Mouse (Mus musculus) CH12.LX (cell line): ENCODE measurements at regions not wholly inside any gene's neighbourhood (a gene's known extent, or its start where the extent isn't known, plus 50 kb on each side); places are given as distances from the start of the nearest gene placed in this dataset.

Experiments
- DNase-seq: peaks from one replicate; pipeline ENCODE4 v3.0.0-alpha.2; 2013; ENCODE audit errors: extremely low read depth
- H3K27ac ChIP-seq: 2 replicates; pipeline ENCODE4 v1.5.1; 2012; ENCODE audit warnings: low read depth, mild to moderate bottlenecking, control low read depth, moderate library complexity; ENCODE audit not compliant: insufficient read depth
- H3K27me3 ChIP-seq: replicated peaks from 2 replicates; pipeline ENCODE3; 2012; ENCODE audit warnings: inconsistent platforms
- H3K36me3 ChIP-seq, 2 experiments: replicated peaks in 1 of 2; 2 replicates each; pipeline versions ENCODE3 to v1.6.1; 2012; ENCODE audit warnings: inconsistent platforms in 1 of 2, low read length in 1 of 2, mild to moderate bottlenecking in 1 of 2, mixed read lengths in 1 of 2, moderate library complexity in 1 of 2; ENCODE audit not compliant: control insufficient read depth in 1 of 2, insufficient read depth in 1 of 2
- H3K4me1 ChIP-seq, 2 experiments: 2 replicates each; pipeline ENCODE4 v1.6.1; 2012; ENCODE audit warnings: inconsistent platforms in 1 of 2, moderate library complexity in 1 of 2; ENCODE audit not compliant: insufficient read depth in 2 of 2, control insufficient read depth in 1 of 2
- H3K4me2 ChIP-seq: 2 replicates; pipeline ENCODE4 v1.6.1; 2012; ENCODE audit warnings: low read depth, mild to moderate bottlenecking, control low read depth; ENCODE audit not compliant: poor library complexity, insufficient read depth, severe bottlenecking
- H3K4me3 ChIP-seq, 3 experiments: fragments of 150-350 bp in 1 of 3; sonication (generic) in 1 of 3; replicated peaks in 1 of 3; 2 replicates each; pipeline versions ENCODE3 to v1.5.1; 2011 to 2012; ENCODE audit warnings: low read depth in 2 of 3, low read length in 2 of 3, mild to moderate bottlenecking in 2 of 3, moderate library complexity in 2 of 3, control low read depth in 1 of 3, improper control_type of control experiment in 1 of 3, inconsistent platforms in 1 of 3, mixed read lengths in 1 of 3; ENCODE audit not compliant: poor library complexity in 1 of 3
- H3K79me2 ChIP-seq: replicated peaks from 2 replicates; pipeline ENCODE4 v1.6.1; 2012; ENCODE audit warnings: mild to moderate bottlenecking, moderate library complexity; ENCODE audit not compliant: control insufficient read depth, poor library complexity, insufficient read depth, severe bottlenecking; ENCODE audit errors: extremely low read depth
- H3K9ac ChIP-seq: 2 replicates; pipeline ENCODE4 v1.6.1; 2012; ENCODE audit warnings: low read depth, mild to moderate bottlenecking, control low read depth, moderate library complexity; ENCODE audit not compliant: insufficient read depth
- H3K9me3 ChIP-seq: replicated peaks from 2 replicates; pipeline ENCODE3; 2012; ENCODE audit warnings: low read length, inconsistent platforms, mixed read lengths
- BHLHE40 ChIP-seq: IDR thresholded peaks from 2 replicates; pipeline ENCODE4 v1.6.1; 2011; ENCODE audit warnings: mild to moderate bottlenecking, low read depth, low read length, improper control_type of control experiment
- CHD1 ChIP-seq: IDR thresholded peaks from 2 replicates; pipeline ENCODE4 v1.6.1; 2012; ENCODE audit warnings: low read depth, low read length, improper control_type of control experiment, inconsistent platforms
- CHD2 ChIP-seq: IDR thresholded peaks from 2 replicates; pipeline ENCODE4 v1.6.1; 2011; ENCODE audit warnings: low read length, improper control_type of control experiment
- CTCF ChIP-seq, 2 experiments: IDR thresholded peaks in 1 of 2; conservative IDR thresholded peaks in 1 of 2; 2 replicates each; pipeline ENCODE4 v1.5.1; 2011 to 2012; ENCODE audit warnings: low read depth in 2 of 2, low read length in 2 of 2, improper control_type of control experiment in 1 of 2, inconsistent platforms in 1 of 2, mild to moderate bottlenecking in 1 of 2, moderate library complexity in 1 of 2
- E2F4 ChIP-seq: IDR thresholded peaks from 2 replicates; pipeline ENCODE4 v1.6.1; 2011; ENCODE audit warnings: low read depth, low read length, improper control_type of control experiment; ENCODE audit not compliant: insufficient replicate concordance
- EP300 ChIP-seq: IDR thresholded peaks from 2 replicates; pipeline ENCODE4 v1.6.1; 2011; ENCODE audit warnings: low read length, improper control_type of control experiment
- IRF4 ChIP-seq: IDR thresholded peaks from 2 replicates; pipeline ENCODE4 v1.6.1; 2014; ENCODE audit warnings: low read depth, mild to moderate bottlenecking, inconsistent platforms, low read length, improper control_type of control experiment
- JUND ChIP-seq: conservative IDR thresholded peaks from 2 replicates; pipeline ENCODE4 v1.6.1; 2011; ENCODE audit warnings: low read depth, low read length, improper control_type of control experiment
- MAX ChIP-seq: IDR thresholded peaks from 2 replicates; pipeline ENCODE4 v1.6.1; 2011; ENCODE audit warnings: low read length, improper control_type of control experiment
- MAZ ChIP-seq: IDR thresholded peaks from 2 replicates; pipeline ENCODE4 v1.6.1; 2012; ENCODE audit warnings: low read depth, mild to moderate bottlenecking, inconsistent platforms, low read length, improper control_type of control experiment, moderate library complexity
- MXI1 ChIP-seq: IDR thresholded peaks from 2 replicates; pipeline ENCODE4 v1.6.1; 2011; ENCODE audit warnings: mild to moderate bottlenecking, low read depth, low read length, improper control_type of control experiment
- MYC ChIP-seq: IDR thresholded peaks from 2 replicates; pipeline ENCODE4 v1.6.1; 2011; ENCODE audit warnings: low read depth, mild to moderate bottlenecking, improper control_type of control experiment, low read length
- NRF1 ChIP-seq: IDR thresholded peaks from 2 replicates; pipeline ENCODE4 v1.6.1; 2014; ENCODE audit warnings: low read depth, mild to moderate bottlenecking, inconsistent platforms, low read length, improper control_type of control experiment, moderate library complexity
- POLR2A ChIP-seq: IDR thresholded peaks from 2 replicates; pipeline ENCODE4 v1.6.1; 2011; ENCODE audit warnings: low read depth, mild to moderate bottlenecking, improper control_type of control experiment, low read length
- POLR2AphosphoS2 ChIP-seq: IDR thresholded peaks from 2 replicates; pipeline ENCODE4 v1.6.1; 2011; ENCODE audit warnings: low read depth, low read length, improper control_type of control experiment
- RCOR1 ChIP-seq: conservative IDR thresholded peaks from 2 replicates; pipeline ENCODE4 v1.6.1; 2012; ENCODE audit warnings: low read depth, mild to moderate bottlenecking, inconsistent platforms, low read length, improper control_type of control experiment
- SMC3 ChIP-seq: IDR thresholded peaks from 2 replicates; pipeline ENCODE4 v1.6.1; 2011; ENCODE audit warnings: low read depth, low read length, improper control_type of control experiment
- TBP ChIP-seq: conservative IDR thresholded peaks from 2 replicates; pipeline ENCODE4 v1.6.1; 2011; ENCODE audit warnings: low read depth, low read length, improper control_type of control experiment
- USF1 ChIP-seq: IDR thresholded peaks from 2 replicates; pipeline ENCODE4 v1.6.1; 2014; ENCODE audit warnings: low read depth, mild to moderate bottlenecking, inconsistent platforms, low read length, improper control_type of control experiment
- USF2 ChIP-seq: conservative IDR thresholded peaks from 2 replicates; pipeline ENCODE4 v1.6.1; 2011; ENCODE audit warnings: low read depth, low read length, improper control_type of control experiment
- ZC3H11A ChIP-seq: IDR thresholded peaks from 2 replicates; pipeline ENCODE4 v1.6.1; 2012; ENCODE audit warnings: low read depth, mild to moderate bottlenecking, inconsistent platforms, low read length, improper control_type of control experiment
- ZMIZ1 ChIP-seq: IDR thresholded peaks from 2 replicates; pipeline ENCODE4 v1.6.1; 2012; ENCODE audit warnings: low read depth, mild to moderate bottlenecking, inconsistent platforms, low read length, improper control_type of control experiment
- ZNF384 ChIP-seq: IDR thresholded peaks from 2 replicates; pipeline ENCODE4 v1.6.1; 2012; ENCODE audit warnings: low read depth, low read length, improper control_type of control experiment, inconsistent platforms
- dilution Hi-C: fragments of 300-500 bp; cut with MboI; formaldehyde crosslinking; loops from 2 replicates; pipeline ENCODE4 v1.14.3; 2020; ENCODE audit warnings: low sequenced_read_pairs; ENCODE audit not compliant: extremely low pct_unique_long_range_greater_than_20kb, extremely low pct_ligation_motif_present
- in situ Hi-C: fragments of 300-500 bp; cut with MboI; formaldehyde crosslinking; loops from 3 replicates; pipeline ENCODE4 v1.14.3; 2019; ENCODE audit warnings: low sequenced_read_pairs, low pct_ligation_motif_present, low pct_unique_long_range_greater_than_20kb, mixed read lengths

GRCm38 (mm10) chr13:112170872-112171271 is 117.4 kb upstream of the Ankrd55 start:
- no peaks in the 10 kb centered on the region for H3K4me1 ChIP-seq
- H3K4me3 ChIP-seq = no peak overlapping the region
- TF ChIP-seq USF2 (no peak), JUND (no peak), MXI1 (no peak), RCOR1 (no peak)
- in situ Hi-C loops = no loop called here
- no peaks in the 10 kb centered on the region for H3K9me3 ChIP-seq
- dilution Hi-C loops = no loop called here
- no peaks in the 10 kb centered on the region for H3K36me3 ChIP-seq
- H3K27me3 ChIP-seq = no peaks in the 10 kb centered on the region
- no peak overlapping the region for H3K9ac ChIP-seq
- no peaks in the 10 kb centered on the region for H3K79me2 ChIP-seq
- no peak for DNase-seq
- H3K27ac ChIP-seq = no peak overlapping the region
- H3K4me2 ChIP-seq = no peak overlapping the region

- H3K79me2 ChIP-seq = no peaks in the 10 kb centered on the region
- H3K36me3 ChIP-seq = no peaks in the 10 kb centered on the region
- no peaks in the 10 kb centered on the region for H3K27me3 ChIP-seq
- no peaks in the 10 kb centered on the region for H3K4me1 ChIP-seq
- in situ Hi-C loops (no loop called here), dilution Hi-C loops (no loop called here)
- H3K27ac ChIP-seq = no peak overlapping the region
- no peaks in the 10 kb centered on the region for H3K9me3 ChIP-seq
- H3K4me2 ChIP-seq = no peak overlapping the region
- DNase-seq = no peak
- H3K4me3 ChIP-seq = no peak overlapping the region
- TF ChIP-seq USF1 = no peak
- TF ChIP-seq MAX = no peak
- no peak for TF ChIP-seq TBP
- TF ChIP-seq SMC3 = no peak
- no peak for TF ChIP-seq USF2
- no peak for TF ChIP-seq CHD2
- no peak for TF ChIP-seq POLR2A
- no peak for TF ChIP-seq MYC
- no peak for TF ChIP-seq EP300
- TF ChIP-seq CTCF (conservative IDR thresholded peaks at IDR 0.05 in 1 of 2, IDR thresholded peaks at IDR 0.05 in 1 of 2; ENCODE audit: low read depth in 2 of 2, low read length in 2 of 2) = no peak
- TF ChIP-seq ZNF384 = no peak
- no peak overlapping the region for H3K9ac ChIP-seq
Measured at GRCm38 (mm10) chr13:112171940-112172715, 116.1 kb upstream of the Ankrd55 start.

GRCm38 (mm10) chr13:112173973-112174372 is 114.3 kb upstream of the Ankrd55 start:
- dilution Hi-C loops = no loop called here
- Histone ChIP-seq H3K4me1 (no peaks in the 10 kb centered on the region), H3K4me2 (no peak overlapping the region), H3K9me3 (no peaks in the 10 kb centered on the region), H3K27ac (no peak overlapping the region), H3K36me3 (no peaks in the 10 kb centered on the region), H3K9ac (no peak overlapping the region), H3K4me3 (no peak overlapping the region), H3K79me2 (no peaks in the 10 kb centered on the region), H3K27me3 (no peaks in the 10 kb centered on the region)
- in situ Hi-C loops = no loop called here
- TF ChIP-seq CHD2 (no peak), NRF1 (no peak), MAZ (no peak), IRF4 (no peak), ZC3H11A (no peak), E2F4 (no peak), USF2 (no peak), MAX (no peak), JUND (no peak), SMC3 (no peak), POLR2AphosphoS2 (no peak), BHLHE40 (no peak), ZMIZ1 (no peak), ZNF384 (no peak), USF1 (no peak), CTCF (conservative IDR thresholded peaks at IDR 0.05 in 1 of 2, IDR thresholded peaks at IDR 0.05 in 1 of 2; ENCODE audit: low read depth in 2 of 2, low read length in 2 of 2) (no peak), TBP (no peak), CHD1 (no peak)
- DNase-seq = no peak
